Mouse (Mus musculus) cerebellum, adult (tissue): Measurements from ENCODE around the gene Ndfip2.

Source experiments
- ATAC-seq: cut with Nextera tagmentation; 2 replicates; pipeline ENCODE4 v1.9.2; 2017; ENCODE audit warnings: mild to moderate bottlenecking, moderate library complexity, mixed read lengths; ENCODE audit not compliant: insufficient number of reproducible peaks, low FRiP score, low TSS enrichment

Gene Ndfip2

GRCm38 (mm10) chr14:105354121-105354520 lies 95.7 kb downstream of the Ndfip2 start:
- no peak for ATAC-seq
